ENCODE assay signal across 12 mouse cellular contexts in the genomic region with DNA sequence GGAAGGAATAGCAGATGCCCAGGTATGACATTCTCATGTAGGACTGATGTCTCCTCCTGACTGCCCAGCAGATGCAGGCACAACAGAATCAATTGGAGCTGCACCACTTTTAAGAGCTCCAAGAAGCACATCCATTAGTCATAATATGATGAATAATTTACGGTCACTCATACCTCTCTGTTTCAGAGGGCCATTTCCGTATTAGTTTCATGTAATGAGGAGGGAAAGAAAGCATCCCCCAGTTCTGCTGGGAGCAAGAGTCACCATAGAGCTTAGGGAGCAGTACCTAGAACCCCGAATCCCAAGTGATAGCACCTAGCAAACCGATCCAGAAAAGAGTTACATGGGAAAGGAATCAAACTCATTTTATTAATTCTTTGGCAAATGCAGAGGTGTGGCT. TPM values are rescaled to one million over a fixed set of nuclear protein-coding genes. Genes with fewer than 3 reads are reported as not detected.
"Had no signal": no experiment of that assay in that cellular context is flagged by ENCODE, and none has a peak within 500 bp of the region (broad histone marks: within the 10 kb centered on the region; RNA-seq: fewer than 3 reads in every experiment).

A gene (minus strand): TSS at position 101 of the 400 bp plus-strand sequence.

- DNase-seq: right cerebral cortex, adult 18-20 months; right cerebral cortex, postnatal 14 days; right cerebral cortex, postnatal 25 days; right cerebral cortex, postnatal 4 days; spleen, adult 18-20 months; thymus, adult 18-20 months; thymus, adult 2 months; thymus, postnatal 14 days; thymus, postnatal 25 days; thymus, postnatal 36 days; thymus, postnatal 4 days had no signal

RNA-seq across cellular contexts. Expression of the gene that starts here (rescaled TPM):
- total RNA-seq: neutrophil, adult 5-6 weeks had no signal
